Mouse (Mus musculus) limb, embryonic 15.5 days (tissue): ENCODE measurements around the gene Gpr108. TPM values are rescaled to one million over a fixed set of nuclear protein-coding genes. Genes with fewer than 3 reads are reported as not detected.

Source experiments
- ATAC-seq: fragments of 200-750 bp; cut with Nextera tagmentation; 2 replicates; pipeline ENCODE4 v1.8.0; 2017; ENCODE audit warnings: low read depth, moderate TSS enrichment; ENCODE audit not compliant: insufficient number of reproducible peaks, low FRiP score, low TSS enrichment
- H3K27ac ChIP-seq: fragments of 300-500 bp; sonication (generic); 2 replicates; pipeline ENCODE4 v1.5.1; 2015; ENCODE audit warnings: moderate library complexity, mild to moderate bottlenecking, inconsistent platforms
- H3K27me3 ChIP-seq: fragments of 300-500 bp; sonication (generic); 2 replicates; pipeline ENCODE4 v1.6.1; 2015; ENCODE audit warnings: inconsistent platforms
- H3K36me3 ChIP-seq: fragments of 300-500 bp; sonication (generic); 2 replicates; pipeline ENCODE4 v1.6.1; 2015; ENCODE audit warnings: inconsistent platforms
- H3K4me1 ChIP-seq: fragments of 300-500 bp; sonication (generic); 2 replicates; pipeline ENCODE4 v1.6.1; 2015; ENCODE audit warnings: inconsistent platforms
- H3K4me2 ChIP-seq: fragments of 300-500 bp; sonication (generic); 2 replicates; pipeline ENCODE4 v1.6.1; 2015; ENCODE audit warnings: mild to moderate bottlenecking, inconsistent platforms
- H3K4me3 ChIP-seq: fragments of 300-500 bp; sonication (generic); 2 replicates; pipeline ENCODE4 v1.5.1; 2015; ENCODE audit warnings: mild to moderate bottlenecking, inconsistent platforms
- H3K9ac ChIP-seq: fragments of 300-500 bp; sonication (generic); 2 replicates; pipeline ENCODE4 v1.6.1; 2015; ENCODE audit warnings: inconsistent platforms
- H3K9me3 ChIP-seq: fragments of 300-500 bp; sonication (generic); 2 replicates; pipeline ENCODE4 v1.6.1; 2016; ENCODE audit warnings: inconsistent platforms
- WGBS: fragments of 180-500 bp; shearing (Covaris S2); methylation state at CpG from one replicate; pipeline ENCODE4 v1.1.7; 2015; 5-methylcytosine and 5-hydroxymethylcytosine counted together
- microRNA-seq: library from miRNA; unstranded; fragments of <30 nt; microRNA quantifications from one replicate; pipeline ENCODE4, GENCODE M21; 2016
- polyA plus RNA-seq: library from polyadenylated mRNA; unstranded; fragments of >200 nt; fragmentation: Nextera tagmentation; extraction: Ambion mirVana; gene quantifications from 2 replicates; pipeline ENCODE4 v1.2.1, GENCODE M21; 2015

Gene Gpr108
- polyA plus RNA-seq, 1 experiment from 2014 or later, result 43.6 TPM

- Histone ChIP-seq H3K9ac (no peak overlapping the region), H3K9me3 (no peaks in the 10 kb centered on the region), H3K4me3 (no peak overlapping the region), H3K4me1 (no peaks in the 10 kb centered on the region), H3K36me3 (no peaks in the 10 kb centered on the region), H3K27me3 (0 out of 2 replicates have a peak, but pooled peaks cover 2% of the 10 kb centered on the region), H3K4me2 (no peak overlapping the region), H3K27ac (no peak overlapping the region)
- ATAC-seq, result no peak
- WGBS, result 81% methylated on average over 12 of the region's 12 CpGs
These were observed 59.6 kb downstream of the Gpr108 start for GRCm38 (mm10) chr17:57188510-57189192.

- Histone ChIP-seq H3K9ac (no peak overlapping the region), H3K4me2 (no peak overlapping the region), H3K27me3 (0 out of 2 replicates have a peak, but pooled peaks cover 2% of the 10 kb centered on the region), H3K9me3 (no peaks in the 10 kb centered on the region), H3K4me1 (no peaks in the 10 kb centered on the region), H3K27ac (no peak overlapping the region), H3K36me3 (no peaks in the 10 kb centered on the region), H3K4me3 (no peak overlapping the region)
- ATAC-seq, result no peak
- 78% methylated on average over 2 of the region's 2 CpGs for WGBS
These were observed 62.6 kb downstream of the Gpr108 start for GRCm38 (mm10) chr17:57185641-57186040.

Small RNA genes within 50 kb of the gene (microRNA-seq; reads per million reads assigned to microRNA genes)
- not detected for gene Mir6978

Other genes starting within 250 kb of the Gpr108 start
- gene Pspn, start 248.4 kb downstream of the Gpr108 start, polyA plus RNA-seq, result 0.42 TPM in 1 of 2 replicates, not detected in the other
- 62.0 and 75.6 TPM in 2 replicates for gene Gtf2f1, start 237.2 kb downstream of the Gpr108 start, polyA plus RNA-seq
- gene Gm17949, start 237.0 kb downstream of the Gpr108 start, polyA plus RNA-seq, result 0.37 and 0.40 TPM in 2 replicates
- 24.2 and 35.9 TPM in 2 replicates for gene Khsrp, start 216.9 kb downstream of the Gpr108 start, polyA plus RNA-seq
- not detected in 2 replicates for gene Slc25a41, start 206.8 kb downstream of the Gpr108 start, polyA plus RNA-seq
- 9.7 and 11.4 TPM in 2 replicates for gene Crb3, start 189.3 kb downstream of the Gpr108 start, polyA plus RNA-seq
- 5.5 and 5.7 TPM in 2 replicates for gene Slc25a23, start 188.6 kb downstream of the Gpr108 start, polyA plus RNA-seq
- 1.6 and 2.2 TPM in 2 replicates for gene Dennd1c, start 169.9 kb downstream of the Gpr108 start, polyA plus RNA-seq
- 8.4 and 10.0 TPM in 2 replicates for gene Tubb4a, start 160.7 kb downstream of the Gpr108 start, polyA plus RNA-seq
- gene Tnfsf9, start 143.1 kb downstream of the Gpr108 start, polyA plus RNA-seq, result 7.6 and 8.7 TPM in 2 replicates
- not detected in 2 replicates for gene Cd70, start 98.7 kb downstream of the Gpr108 start, polyA plus RNA-seq
- 0.08 and 0.15 TPM in 2 replicates for gene Tnfsf14, start 54.3 kb downstream of the Gpr108 start, polyA plus RNA-seq
- 1.5 and 1.8 TPM in 2 replicates for gene C3, start 20.3 kb downstream of the Gpr108 start, polyA plus RNA-seq
- 40.6 and 44.5 TPM in 2 replicates for gene Trip10, start 1.0 kb upstream of the Gpr108 start, polyA plus RNA-seq
- gene Vav1, start 30.7 kb upstream of the Gpr108 start, polyA plus RNA-seq, result 4.1 and 4.4 TPM in 2 replicates
- gene Adgre1, start 110.2 kb upstream of the Gpr108 start, polyA plus RNA-seq, result 9.8 and 10.1 TPM in 2 replicates